ENCODE assay signal across 26 mouse cellular contexts in genomic region chr19:32634916-32635315, GRCm38 (mm10). TPM values are rescaled to one million over a fixed set of nuclear protein-coding genes. Genes with fewer than 3 reads are reported as not detected.
DNase-seq lines count a peak whose midpoint lies in the region; ATAC-seq and TF ChIP-seq lines count a peak whose summit lies in the region.
"Had no signal": no experiment of that assay in that cellular context is flagged by ENCODE, and none has a peak within 500 bp of the region (broad histone marks: within the 10 kb centered on the region; RNA-seq: fewer than 3 reads in every experiment).

No protein-coding gene starts in this region.

- DNase-seq in heart, adult 2 months, result peak; percentile 28 to 34
- peak; percentile 41 for DNase-seq in ZHBTc4 (ENCODE audit: low read depth, low spot score)
- DNase-seq in heart, adult 8-10 months (ENCODE audit: low spot score), result peak; percentile 61
- DNase-seq in heart, postnatal 25 days (ENCODE audit: low spot score), result peak; percentile 4
- DNase-seq in frontal cortex, adult 2 months (ENCODE audit: extremely low spot score in 1 of 2, low spot score in 1 of 2), result no peak
- DNase-seq in embryo, embryonic 9.5 days (ENCODE audit: extremely low spot score), result no peak
- DNase-seq: adrenal gland, postnatal 10 days; B cell, adult 2 months; cerebellum, adult 11-12 months; cerebellum, postnatal 10 days; kidney, adult 18-20 months; kidney, postnatal 25 days; lung, embryonic 14.5 days; lung, postnatal 14 days had no signal

- H3K9ac ChIP-seq in heart, adult 2 months (ENCODE audit: low read depth, low read length), result no peak overlapping the region
- no peak overlapping the region for H3K9ac ChIP-seq in heart, embryonic 11.5 days (ENCODE audit: low read depth, low read length)
- H3K9ac ChIP-seq: embryonic facial prominence, embryonic 15.5 days; hindbrain, embryonic 15.5 days; kidney, embryonic 15.5 days; limb, embryonic 12.5 days; liver, embryonic 15.5 days; lung, embryonic 14.5 days; neural tube, embryonic 13.5 days; stomach, embryonic 15.5 days had no signal

- TF ChIP-seq EP300 in heart, adult 2 months (IDR thresholded peaks at IDR 0.05; ENCODE audit: insufficient read depth, low read depth, low read length), result peak; percentile 62; the same call in 1 of the 2 replicates

- H3K9me3 ChIP-seq in heart, embryonic 11.5 days (replicated peaks; ENCODE audit: control insufficient read depth, low read length), result no peaks in the 10 kb centered on the region
- H3K9me3 ChIP-seq: embryonic facial prominence, embryonic 15.5 days; hindbrain, embryonic 15.5 days; kidney, embryonic 15.5 days; limb, embryonic 12.5 days; liver, embryonic 15.5 days; midbrain, embryonic 10.5 days; neural tube, embryonic 13.5 days; stomach, embryonic 15.5 days had no signal

- TF ChIP-seq CTCF in heart, adult 2 months (IDR thresholded peaks at IDR 0.05), result no peak

- H3K4me2 ChIP-seq in heart, embryonic 11.5 days, result no peak overlapping the region
- H3K4me2 ChIP-seq: embryonic facial prominence, embryonic 15.5 days; hindbrain, embryonic 15.5 days; kidney, embryonic 15.5 days; limb, embryonic 12.5 days; liver, embryonic 15.5 days; lung, embryonic 14.5 days; neural tube, embryonic 13.5 days; stomach, embryonic 15.5 days had no signal

- H3K4me1 ChIP-seq in heart, adult 2 months (ENCODE audit: control insufficient read depth, insufficient read depth, low read length), result peaks cover 8% of the 10 kb centered on the region
- H3K4me1 ChIP-seq in heart, embryonic 11.5 days (ENCODE audit: control insufficient read depth, insufficient read depth, low read length), result peaks cover 16% of the 10 kb centered on the region
- H3K4me1 ChIP-seq: hindbrain, embryonic 15.5 days; kidney, embryonic 15.5 days; limb, embryonic 12.5 days; neural tube, embryonic 13.5 days; stomach, embryonic 15.5 days had no signal

- no peak for ATAC-seq in heart, embryonic 11.5 days (replicated peaks; ENCODE audit: insufficient number of reproducible peaks, low FRiP score, low TSS enrichment)
- no peak for ATAC-seq in cerebellum, adult (ENCODE audit: insufficient number of reproducible peaks, low FRiP score, low TSS enrichment)
- ATAC-seq: forebrain, embryonic 14.5 days; inflammation-experienced regulatory T-cells, adult 6 months had no signal

- no peaks in the 10 kb centered on the region for H3K27me3 ChIP-seq in heart, adult 2 months (ENCODE audit: control insufficient read depth, insufficient read depth, low read length)
- H3K27me3 ChIP-seq in heart, embryonic 11.5 days (ENCODE audit: control insufficient read depth, insufficient read depth, low read length), result no peaks in the 10 kb centered on the region
- H3K27me3 ChIP-seq: embryonic facial prominence, embryonic 15.5 days; hindbrain, embryonic 15.5 days; kidney, embryonic 15.5 days; limb, embryonic 12.5 days; liver, embryonic 15.5 days; neural tube, embryonic 13.5 days; stomach, embryonic 15.5 days had no signal

- H3K36me3 ChIP-seq in heart, adult 2 months (ENCODE audit: control insufficient read depth, insufficient read depth, low read length), result peaks cover 4% of the 10 kb centered on the region; the same call in 1 of the 2 replicates
- no peaks in the 10 kb centered on the region for H3K36me3 ChIP-seq in heart, embryonic 11.5 days (ENCODE audit: control insufficient read depth, insufficient read depth, low read length)
- H3K36me3 ChIP-seq: hindbrain, embryonic 15.5 days; kidney, embryonic 15.5 days; liver, embryonic 15.5 days; midbrain, embryonic 10.5 days; neural tube, embryonic 13.5 days; stomach, embryonic 15.5 days had no signal

- no peaks in the 10 kb centered on the region for H3K79me2 ChIP-seq in heart, adult 2 months (replicated peaks; ENCODE audit: control insufficient read depth, insufficient read depth, low read length)

- TF ChIP-seq POLR2A in heart, adult 2 months (IDR thresholded peaks at IDR 0.05; ENCODE audit: insufficient read depth, low read depth, low read length), result peak; percentile 43

- intact Hi-C loops in heart, adult 2 months (cut with DNase I), result loop anchor here (2.0 kb wide), 1 partner anchor 40 kb away; the partner anchor contains the start of gene Papss2
- intact Hi-C loops in heart, postnatal 25 days (cut with DNase I), result loop anchor here (5.0 kb wide), 1 partner anchor 38 kb away; the partner anchor contains the start of gene Papss2

- 47% methylated on average over 8 of the region's 8 CpGs for WGBS in heart, adult 2 months
- 67% methylated on average over 8 of the region's 8 CpGs for WGBS in heart, embryonic 11.5 days (ENCODE audit: insufficient replicate concordance)

- peak overlapping the region; percentile 79 for H3K27ac ChIP-seq in heart, adult 2 months
- H3K27ac ChIP-seq in heart, embryonic 11.5 days (ENCODE audit: low read depth, low read length), result no peak overlapping the region
- H3K27ac ChIP-seq: embryonic facial prominence, embryonic 15.5 days; hindbrain, embryonic 15.5 days; kidney, embryonic 15.5 days; limb, embryonic 12.5 days; liver, embryonic 15.5 days; midbrain, embryonic 10.5 days; neural tube, embryonic 13.5 days; stomach, embryonic 15.5 days had no signal

- no peak overlapping the region for H3K4me3 ChIP-seq in heart, adult 2 months
- no peak overlapping the region for H3K4me3 ChIP-seq in heart, embryonic 11.5 days (ENCODE audit: low read depth, low read length)
- H3K4me3 ChIP-seq: embryonic facial prominence, embryonic 15.5 days; hindbrain, embryonic 15.5 days; kidney, embryonic 15.5 days; limb, embryonic 12.5 days; liver, embryonic 15.5 days; midbrain, embryonic 10.5 days; neural tube, embryonic 13.5 days; stomach, embryonic 15.5 days had no signal

RNA-seq across cellular contexts. Expression of gene Papss2, which starts 39.3 kb away (rescaled TPM):
- 10 to 100 TPM; 12.2 to 14.0 TPM for total RNA-seq in heart, adult 2 months (2021)
- polyA plus RNA-seq in heart, adult 2 months (2012; rRNA removed), result 6.2 and 9.1 TPM in 2 replicates
- polyA plus RNA-seq in heart, embryonic 11.5 days (2014; fragmentation: Nextera tagmentation; extraction: Ambion mirVana), result 28.1 and 33.6 TPM in 2 replicates
- total RNA-seq in heart, adult 8-10 months (2022), result 10 to 100 TPM; 12.5 to 19.5 (median 15.6) TPM
- 10 to 100 TPM; 12.3 to 14.9 TPM for total RNA-seq in heart, postnatal 25 days (2021)
- 9.6 and 10.0 TPM in 2 replicates for polyA plus RNA-seq in frontal cortex, adult 2 months (2012; rRNA removed)

Comparison
In these comparisons a context has a peak if more than half of its experiments do, and no peak if none do; other contexts are left out.
1. DNase-seq: peak in heart, adult 2 months (2 of 2), ZHBTc4 (single experiment), heart, adult 8-10 months (single experiment) and heart, postnatal 25 days (single experiment); none in frontal cortex, adult 2 months (0 of 2) and embryo, embryonic 9.5 days (single experiment).